Mouse (Mus musculus) urinary bladder, postnatal 4 days (tissue): ENCODE measurements around the gene Nav2.

Experiments
- DNase-seq, 2 experiments: peaks; one replicate each; pipeline ENCODE4 v3.0.0; 2021 to 2022; ENCODE audit warnings: low spot score in 2 of 2

Gene Nav2

GRCm38 (mm10) chr7:49101291-49101690 is 192.8 kb downstream of the Nav2 start:
- no peak for DNase-seq

DNA sequence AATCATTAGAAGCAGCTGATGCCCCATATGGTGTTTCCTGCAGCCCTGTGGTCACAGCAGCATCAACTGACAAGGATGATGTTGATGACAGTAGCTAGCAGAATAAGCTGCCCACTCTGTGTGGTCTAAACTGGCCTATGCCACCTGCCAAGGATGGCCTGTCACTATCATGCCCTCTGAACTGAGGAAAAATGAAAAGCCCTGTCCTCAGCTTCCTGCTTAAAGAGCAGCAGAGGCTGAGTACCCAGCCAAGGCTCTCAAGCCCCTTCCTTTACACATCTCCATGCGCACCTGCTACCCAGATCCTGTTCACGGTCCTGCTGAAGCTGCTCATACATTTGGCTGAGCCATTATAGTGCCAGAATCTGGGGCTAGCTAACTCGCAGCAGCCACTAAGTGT is 193.7 kb downstream of the Nav2 start:
- DNase-seq = no peak

DNA sequence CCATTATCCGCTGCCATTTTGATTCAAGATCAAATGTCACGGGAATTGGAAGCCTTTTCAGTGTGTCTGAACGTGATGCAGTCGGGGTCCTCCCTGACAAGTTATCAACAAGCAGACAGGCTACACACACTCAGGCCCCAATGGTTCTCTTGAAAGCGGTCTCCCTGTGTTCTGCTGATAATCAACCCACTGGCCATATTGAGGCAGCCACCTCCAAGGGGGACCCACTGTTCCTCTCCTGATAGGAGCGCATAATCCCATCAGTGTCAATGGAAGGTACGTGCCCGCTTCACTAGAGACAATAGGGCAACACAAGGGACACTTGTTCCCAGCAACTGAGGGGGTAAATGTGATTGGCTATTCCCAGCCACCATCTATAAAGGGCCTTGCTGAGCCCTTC is 195.9 kb downstream of the Nav2 start:
- no peak for DNase-seq

DNA sequence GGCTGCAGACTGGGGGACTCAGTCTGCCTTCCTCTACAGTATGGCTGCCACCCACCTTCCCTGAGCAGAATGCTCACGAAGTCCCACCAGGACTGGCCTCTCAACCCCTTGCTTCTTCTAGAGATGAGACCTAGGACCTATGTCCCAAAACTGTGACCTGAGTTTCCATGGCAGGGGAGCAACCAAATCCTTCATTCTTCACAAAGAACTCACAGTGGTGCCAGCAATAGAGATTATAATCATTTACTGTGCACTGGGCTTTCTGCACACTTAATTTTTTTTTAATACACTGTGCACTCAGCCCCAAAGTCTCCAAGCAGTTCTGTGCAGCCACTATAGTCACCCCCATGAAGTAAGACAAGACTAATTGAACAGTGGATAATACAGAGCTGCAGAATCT is 196.3 kb downstream of the Nav2 start:
- no peak for DNase-seq

- no peak for DNase-seq
These were observed 197.0 kb downstream of the Nav2 start for GRCm38 (mm10) chr7:49105501-49105900.

- no peak for DNase-seq
These were observed 199.6 kb downstream of the Nav2 start for GRCm38 (mm10) chr7:49108076-49108475.

DNA sequence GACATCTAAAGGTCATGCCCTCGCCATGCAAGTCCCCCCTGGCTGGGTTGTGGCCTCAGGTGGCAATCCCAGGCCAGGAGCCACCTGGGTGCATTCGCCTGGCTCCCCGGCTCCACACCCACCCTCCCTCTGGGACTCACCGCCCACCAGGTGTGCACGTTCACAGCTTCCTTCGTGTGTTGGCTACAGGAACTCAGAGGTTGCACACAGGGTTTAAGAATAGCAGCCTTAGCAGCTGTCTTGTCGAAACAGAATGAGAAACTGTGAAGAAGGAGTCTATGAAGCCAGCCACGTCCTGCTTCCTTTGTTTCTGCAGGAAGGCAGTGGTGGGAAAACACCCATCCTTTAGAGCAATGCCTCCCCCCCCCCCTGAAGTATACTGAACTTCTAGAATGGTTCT is 210.5 kb downstream of the Nav2 start:
- DNase-seq = no peak

- no peak for DNase-seq
These were observed 211.4 kb downstream of the Nav2 start for GRCm38 (mm10) chr7:49119794-49120487.

GRCm38 (mm10) chr7:49120488-49120864 is 212.0 kb downstream of the Nav2 start:
- no peak for DNase-seq

- peak; percentile 69 to 88 for DNase-seq
These were observed 212.6 kb downstream of the Nav2 start for GRCm38 (mm10) chr7:49120935-49121691.

DNA sequence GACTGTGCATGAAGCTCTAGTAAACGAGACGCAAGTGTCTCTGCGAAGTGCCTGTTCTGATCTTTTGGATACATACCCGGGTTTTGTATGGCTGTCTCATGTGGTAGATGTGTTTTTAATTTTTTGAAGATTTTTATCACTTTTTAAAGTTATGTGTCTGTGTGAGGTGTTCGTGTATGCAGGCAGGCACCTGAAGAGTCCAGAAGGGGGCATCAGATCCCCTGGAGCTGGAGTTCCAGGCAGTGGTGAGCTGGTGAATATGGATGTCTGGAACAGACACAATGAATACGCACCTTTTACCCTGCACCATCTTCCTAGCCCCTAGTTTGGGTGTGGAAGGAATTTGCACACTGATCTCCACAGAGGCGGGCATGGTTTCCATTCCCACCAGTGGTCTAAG is 214.0 kb downstream of the Nav2 start:
- no peak for DNase-seq

DNA sequence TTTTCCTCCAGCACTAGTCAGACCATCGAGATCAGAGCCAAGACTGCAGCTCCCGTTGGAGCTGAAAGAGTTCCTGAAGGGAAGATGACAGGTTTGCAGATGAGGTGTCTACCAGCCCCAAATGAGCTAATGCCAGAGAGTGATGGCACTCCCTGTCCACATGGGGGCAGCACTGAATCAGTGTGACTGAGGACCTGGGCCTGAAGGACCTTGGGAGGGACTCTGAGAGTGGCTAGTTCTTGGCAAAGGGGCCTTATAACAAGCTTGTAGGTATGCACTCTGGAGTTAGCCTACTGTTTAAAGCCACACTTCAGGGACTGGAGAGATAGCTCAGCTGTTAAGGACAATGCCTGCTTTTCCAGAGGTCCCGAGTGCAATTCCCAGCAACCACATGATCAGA is 217.0 kb downstream of the Nav2 start:
- DNase-seq = peak in 1 of 2 experiments; percentile 26

DNA sequence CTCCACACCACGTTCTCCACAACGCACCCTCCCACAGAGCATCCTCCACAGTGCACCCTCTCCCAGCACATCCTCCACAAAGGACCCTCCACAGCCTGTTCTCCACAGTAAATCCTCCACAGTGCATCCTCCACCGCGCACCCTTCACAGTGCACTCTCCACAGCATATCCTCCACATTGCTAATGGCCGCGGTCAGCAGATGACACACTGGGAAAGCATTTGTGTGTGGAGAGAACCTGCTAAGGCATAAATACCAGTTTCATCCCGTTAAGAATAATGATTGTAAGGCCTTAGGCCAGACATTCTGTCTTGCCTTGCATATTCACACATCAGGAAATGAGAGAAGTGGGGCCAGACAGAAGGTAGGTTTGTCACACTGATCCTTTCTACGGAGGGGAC is 219.7 kb downstream of the Nav2 start:
- DNase-seq = no peak

DNA sequence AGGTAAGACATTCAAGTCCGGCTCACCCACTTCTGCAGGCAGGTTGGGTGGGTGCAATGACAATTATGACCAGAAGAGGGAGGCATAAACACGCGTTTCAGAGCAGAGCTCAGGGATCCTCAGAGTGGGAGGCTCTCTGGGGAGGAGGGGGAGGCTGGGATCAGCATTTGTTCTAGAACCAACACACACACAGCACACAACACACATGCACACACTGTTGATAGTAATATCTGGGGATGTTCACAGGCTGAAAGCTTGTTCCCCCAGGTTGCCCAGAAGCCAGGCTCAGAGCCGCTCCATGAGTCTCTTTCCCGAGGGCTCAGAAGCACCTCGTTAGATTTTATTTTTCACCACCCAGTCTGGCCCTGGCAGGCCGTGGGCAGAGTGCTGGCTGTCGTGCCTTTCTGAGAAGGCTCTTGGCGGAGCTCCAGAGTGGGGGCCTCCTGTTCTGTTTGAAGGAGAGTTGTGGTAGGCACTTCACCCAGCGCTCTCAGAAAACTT is 224.4 kb downstream of the Nav2 start:
- peak; percentile 57 to 74 for DNase-seq

DNA sequence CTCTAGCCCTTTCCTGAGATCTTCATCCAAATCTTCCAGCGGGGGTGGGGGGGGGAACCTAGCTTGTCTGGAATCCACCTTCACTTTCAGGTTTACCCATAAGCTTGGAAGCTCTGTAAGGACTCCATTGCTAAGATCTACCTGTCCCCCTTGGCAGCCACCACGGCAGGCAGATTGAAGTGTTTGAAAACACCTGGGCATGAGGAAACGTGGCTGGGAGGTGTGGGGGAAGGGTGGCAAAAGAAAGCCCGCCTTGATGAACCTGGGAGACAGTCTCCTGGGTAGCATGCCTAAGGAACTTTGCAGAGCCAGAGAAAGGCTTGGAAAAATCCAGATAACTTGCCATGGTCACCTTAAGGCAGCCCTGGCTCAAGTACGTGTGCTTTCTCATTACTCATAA is 225.9 kb downstream of the Nav2 start:
- no peak for DNase-seq

- no peak for DNase-seq
These were observed 231.2 kb downstream of the Nav2 start for GRCm38 (mm10) chr7:49139762-49140161.

DNA sequence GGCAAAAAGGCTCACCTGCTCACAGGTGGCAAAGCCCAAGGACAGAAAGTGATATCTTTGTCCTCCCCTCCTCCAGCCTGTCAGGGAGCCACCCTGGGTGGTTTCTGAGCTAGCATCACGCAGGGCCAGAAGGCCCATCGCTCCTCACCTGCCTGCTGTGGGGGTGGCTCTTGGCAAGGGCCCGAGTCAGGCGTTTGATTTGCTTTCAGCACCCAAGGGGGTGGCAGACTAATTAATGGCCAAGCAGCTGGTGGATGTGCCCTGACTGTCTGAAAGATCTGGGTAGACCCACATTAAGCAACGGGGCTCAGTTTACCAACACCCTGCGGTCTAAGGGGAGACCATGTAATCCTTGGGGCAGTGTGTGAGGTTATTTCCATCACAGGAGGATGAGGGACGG is 235.4 kb downstream of the Nav2 start:
- DNase-seq = no peak

GRCm38 (mm10) chr7:49145749-49146670 is 237.5 kb downstream of the Nav2 start:
- no peak for DNase-seq

DNA sequence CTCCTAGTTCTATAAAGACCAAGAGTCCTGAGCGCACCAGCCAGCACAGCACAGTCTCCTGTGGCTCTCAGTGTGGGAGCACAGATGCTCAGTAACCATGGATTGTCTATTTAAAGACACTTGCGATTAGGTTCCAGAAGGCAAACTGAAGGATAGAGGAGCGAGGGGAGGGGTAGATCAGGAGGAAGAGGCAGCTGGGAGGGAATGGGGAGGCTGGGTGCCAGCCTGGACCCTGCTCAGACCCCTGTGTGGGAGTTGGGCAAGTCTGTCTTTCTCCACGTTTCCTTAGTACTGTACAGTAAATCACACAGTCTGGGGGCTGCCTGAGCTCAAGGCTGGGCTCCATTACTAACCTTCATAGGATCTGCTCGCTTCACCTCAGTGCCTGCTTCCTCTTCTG is 243.8 kb downstream of the Nav2 start:
- DNase-seq = no peak

- no peak for DNase-seq
These were observed 244.2 kb downstream of the Nav2 start for GRCm38 (mm10) chr7:49152713-49153112.

GRCm38 (mm10) chr7:49158641-49159381 is 250.3 kb downstream of the Nav2 start:
- DNase-seq = no peak
